Mouse (Mus musculus) limb, embryonic 11.5 days (tissue): ENCODE results near the gene Arl13a. TPM values are rescaled to one million over a fixed set of nuclear protein-coding genes. Genes with fewer than 3 reads are reported as not detected.

Experiments used
- ATAC-seq: fragments of 200-750 bp; cut with Nextera tagmentation; 2 replicates; pipeline ENCODE4 v1.8.0; 2017; ENCODE audit warnings: low read depth; ENCODE audit not compliant: insufficient number of reproducible peaks, low FRiP score, low TSS enrichment
- DNase-seq: peaks from one replicate; pipeline ENCODE4 v3.0.0-alpha.2; 2015; ENCODE audit warnings: low spot score
- H3K27ac ChIP-seq: fragments of 300-500 bp; sonication (generic); replicated peaks from 2 replicates; pipeline ENCODE4 v1.5.1; 2014; ENCODE audit warnings: low read depth, mild to moderate bottlenecking, low read length
- H3K27me3 ChIP-seq: fragments of 300-500 bp; sonication (generic); 2 replicates; pipeline ENCODE4 v1.6.1; 2014; ENCODE audit warnings: mild to moderate bottlenecking, low read length, mixed read lengths; ENCODE audit not compliant: control insufficient read depth, insufficient read depth
- H3K36me3 ChIP-seq: fragments of 300-500 bp; sonication (generic); 2 replicates; pipeline ENCODE4 v1.6.1; 2014; ENCODE audit warnings: mild to moderate bottlenecking, low read length, moderate library complexity, mixed read lengths; ENCODE audit not compliant: control insufficient read depth, insufficient read depth
- H3K4me1 ChIP-seq: fragments of 300-500 bp; sonication (generic); 2 replicates; pipeline ENCODE4 v1.6.1; 2014; ENCODE audit warnings: low read length, mixed read lengths; ENCODE audit not compliant: control insufficient read depth, insufficient read depth
- H3K4me2 ChIP-seq: fragments of 300-500 bp; sonication (generic); 2 replicates; pipeline ENCODE4 v1.6.1; 2014; ENCODE audit warnings: low read depth, mild to moderate bottlenecking, moderate library complexity; ENCODE audit not compliant: severe bottlenecking
- H3K4me3 ChIP-seq: fragments of 300-500 bp; sonication (generic); 2 replicates; pipeline ENCODE4 v1.5.1; 2014; ENCODE audit warnings: low read depth, low read length
- H3K9ac ChIP-seq: fragments of 300-500 bp; sonication (generic); 2 replicates; pipeline ENCODE4 v1.6.1; 2014; ENCODE audit warnings: mild to moderate bottlenecking, low read length
- H3K9me3 ChIP-seq: fragments of 300-500 bp; sonication (generic); 2 replicates; pipeline ENCODE4 v1.6.1; 2016; ENCODE audit warnings: low read length; ENCODE audit not compliant: control insufficient read depth
- WGBS: fragments of 180-500 bp; shearing (Covaris S2); extraction: QIAGEN DNeasy Blood & Tissue Kit; methylation state at CpG from one replicate; pipeline ENCODE4 v1.1.7; 2014; 5-methylcytosine and 5-hydroxymethylcytosine counted together
- polyA plus RNA-seq: library from polyadenylated mRNA; unstranded; fragments of >200 nt; fragmentation: Nextera tagmentation; extraction: Ambion mirVana; gene quantifications from 2 replicates; pipeline ENCODE4 v1.2.1, GENCODE M21; 2014

Arl13a gene
- polyA plus RNA-seq, 1 experiment from 2014 or later, result not detected

DNA sequence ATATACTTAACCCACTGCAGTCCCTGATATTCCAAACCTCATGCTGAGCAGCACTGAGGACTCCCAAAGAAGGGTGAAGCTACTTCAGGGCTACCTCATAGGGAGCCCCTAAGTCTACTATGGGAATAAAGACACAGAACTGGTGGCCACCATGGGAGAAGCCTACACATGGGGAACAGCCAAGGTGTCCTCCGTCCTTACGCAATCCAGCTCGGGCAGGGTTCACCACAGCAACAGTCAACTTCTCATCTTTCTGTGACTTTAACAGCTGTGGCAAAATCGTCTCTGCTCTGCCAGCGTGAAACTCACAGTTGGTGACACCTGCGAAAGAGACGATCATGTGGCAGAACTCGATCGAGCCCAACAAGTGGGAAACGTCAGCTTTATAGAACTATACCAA lies 51.0 kb downstream of the Arl13a start:
- Histone ChIP-seq H3K27ac (no peak overlapping the region), H3K9ac (no peak overlapping the region), H3K4me3 (no peak overlapping the region), H3K4me1 (no peaks in the 10 kb centered on the region), H3K36me3 (no peaks in the 10 kb centered on the region), H3K27me3 (no peaks in the 10 kb centered on the region), H3K4me2 (no peak overlapping the region), H3K9me3 (no peaks in the 10 kb centered on the region)
- DNase-seq (no peak), ATAC-seq (no peak)
- 91% methylated on average over 10 of the region's 10 CpGs for WGBS

DNA sequence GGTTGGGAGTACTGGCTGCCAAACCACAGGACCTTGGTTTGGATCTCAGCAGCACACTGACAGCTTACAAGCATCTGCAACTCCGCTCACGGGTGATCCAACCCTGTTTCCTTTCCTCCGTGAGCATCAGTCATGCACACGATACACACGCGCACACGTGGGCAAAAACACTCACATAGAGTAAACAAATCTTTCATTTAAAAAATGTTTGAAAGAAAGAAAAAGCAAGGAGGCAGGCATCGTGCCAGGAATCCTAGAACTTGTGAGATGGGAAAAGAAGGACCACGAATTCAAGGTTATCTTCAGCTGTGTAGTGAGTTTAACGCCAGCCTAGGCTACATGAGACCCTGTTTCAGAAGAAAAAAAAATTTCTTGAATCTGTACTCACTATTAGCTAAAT lies 58.6 kb downstream of the Arl13a start:
- Histone ChIP-seq H3K9ac (no peak overlapping the region), H3K27ac (no peak overlapping the region), H3K4me2 (no peak overlapping the region), H3K4me3 (no peak overlapping the region), H3K4me1 (no peaks in the 10 kb centered on the region), H3K9me3 (no peaks in the 10 kb centered on the region), H3K27me3 (no peaks in the 10 kb centered on the region), H3K36me3 (no peaks in the 10 kb centered on the region)
- no peak for ATAC-seq
- WGBS, result 94% methylated on average over 10 of the region's 10 CpGs
- no peak for DNase-seq

DNA sequence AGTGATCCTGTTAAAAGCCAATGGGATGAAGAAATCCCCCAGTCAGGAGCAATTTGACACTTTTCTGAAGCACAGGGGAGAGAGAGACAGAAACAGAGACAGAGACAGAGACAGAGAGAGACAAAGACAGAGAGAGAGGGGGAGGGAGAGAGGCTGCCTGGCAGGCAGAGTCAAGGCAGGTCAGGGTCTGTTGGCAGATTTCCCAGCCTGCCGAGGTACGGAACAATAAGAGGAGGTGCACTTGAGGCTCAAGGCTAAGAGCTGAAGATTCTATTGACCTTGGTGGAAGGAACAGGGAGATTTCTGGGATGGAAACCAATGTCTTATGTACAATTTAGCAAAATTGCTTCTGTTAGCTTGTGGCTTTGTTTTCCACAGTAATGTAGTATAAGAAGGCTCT lies 60.9 kb downstream of the Arl13a start:
- no peak for ATAC-seq
- Histone ChIP-seq H3K9ac (no peak overlapping the region), H3K4me3 (no peak overlapping the region), H3K4me1 (no peaks in the 10 kb centered on the region), H3K4me2 (no peak overlapping the region), H3K36me3 (peaks cover 2% of the 10 kb centered on the region; the same call in 1 of the 2 replicates), H3K9me3 (no peaks in the 10 kb centered on the region), H3K27me3 (no peaks in the 10 kb centered on the region), H3K27ac (no peak overlapping the region)
- DNase-seq, result no peak
- 93% methylated on average over 2 of the region's 2 CpGs for WGBS

Other genes with a start within 250 kb of the Arl13a start
- 2.2 and 2.6 TPM in 2 replicates for gene Sytl4, start 205.7 kb upstream of the Arl13a start, polyA plus RNA-seq
- gene Cstf2, start 128.3 kb upstream of the Arl13a start, polyA plus RNA-seq, result 64.3 and 64.5 TPM in 2 replicates
- gene Xkrx, start 25.4 kb upstream of the Arl13a start, polyA plus RNA-seq, result 0.05 TPM in 1 of 2 replicates, not detected in the other
- gene Nox1, start 34.5 kb downstream of the Arl13a start, polyA plus RNA-seq, result 0.28 TPM in 1 of 2 replicates, not detected in the other
- 11.6 and 11.8 TPM in 2 replicates for gene Trmt2b, start 89.5 kb downstream of the Arl13a start, polyA plus RNA-seq
- gene Tmem35a, start 107.7 kb downstream of the Arl13a start, polyA plus RNA-seq, result 6.5 and 7.3 TPM in 2 replicates
- gene Cenpi, start 120.6 kb downstream of the Arl13a start, polyA plus RNA-seq, result 36.4 and 37.9 TPM in 2 replicates
- gene Drp2, start 217.1 kb downstream of the Arl13a start, polyA plus RNA-seq, result 1.9 and 2.3 TPM in 2 replicates